Mouse (Mus musculus) adipose tissue, adult 10 weeks (tissue): ENCODE measurements around the gene Tbx6. TPM values are rescaled to one million over a fixed set of nuclear protein-coding genes. Genes with fewer than 3 reads are reported as not detected.

Experiments used
- polyA plus RNA-seq: library from polyadenylated mRNA; stranded (reverse); fragments of 350-450 nt; fragmentation: Illumina TruSeq; extraction: RNeasy Lipid Tissue Mini Kit (QIAGEN cat#74804); gene quantifications from one replicate; pipeline ENCODE4 v1.2.3, GENCODE M21; 2014; ENCODE audit warnings: low read depth, low replicate concordance

The Tbx6 gene
- polyA plus RNA-seq = 1.4 TPM

DNA sequence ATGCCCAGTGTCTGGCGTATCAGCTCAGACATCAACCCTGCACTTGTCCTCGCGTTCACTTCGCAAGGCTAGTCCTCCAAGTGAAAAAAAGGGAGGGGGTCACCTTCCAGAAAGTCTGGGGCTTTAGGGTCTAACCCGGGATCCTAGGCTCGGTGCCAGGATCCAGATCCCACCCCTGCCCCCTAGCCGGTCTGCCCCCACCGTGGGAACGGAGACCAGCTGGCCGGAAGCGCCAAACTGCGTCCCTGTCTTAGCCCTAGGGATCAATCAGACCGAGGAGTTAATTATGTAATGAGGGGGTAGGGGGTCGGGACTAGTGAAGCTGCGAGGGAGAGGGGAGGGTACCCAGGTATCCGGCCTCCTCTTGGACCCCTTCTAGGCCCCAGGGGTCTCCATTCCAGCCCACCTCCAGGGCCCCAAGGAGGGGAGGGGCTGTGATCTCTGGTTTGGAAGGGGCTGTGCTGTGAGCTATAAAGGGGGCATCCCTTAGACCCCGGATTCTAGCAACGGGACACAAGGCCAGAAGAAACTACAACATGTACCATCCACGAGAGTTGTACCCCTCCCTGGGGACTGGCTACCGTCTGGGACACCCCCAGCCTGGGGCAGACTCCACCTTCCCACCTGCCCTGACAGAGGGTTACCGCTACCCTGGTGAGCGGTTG lies at the start of gene Tbx6:
Gene Tbx6, plus strand, starts transcription at position 513 of the 665 bp plus-strand sequence.

DNA sequence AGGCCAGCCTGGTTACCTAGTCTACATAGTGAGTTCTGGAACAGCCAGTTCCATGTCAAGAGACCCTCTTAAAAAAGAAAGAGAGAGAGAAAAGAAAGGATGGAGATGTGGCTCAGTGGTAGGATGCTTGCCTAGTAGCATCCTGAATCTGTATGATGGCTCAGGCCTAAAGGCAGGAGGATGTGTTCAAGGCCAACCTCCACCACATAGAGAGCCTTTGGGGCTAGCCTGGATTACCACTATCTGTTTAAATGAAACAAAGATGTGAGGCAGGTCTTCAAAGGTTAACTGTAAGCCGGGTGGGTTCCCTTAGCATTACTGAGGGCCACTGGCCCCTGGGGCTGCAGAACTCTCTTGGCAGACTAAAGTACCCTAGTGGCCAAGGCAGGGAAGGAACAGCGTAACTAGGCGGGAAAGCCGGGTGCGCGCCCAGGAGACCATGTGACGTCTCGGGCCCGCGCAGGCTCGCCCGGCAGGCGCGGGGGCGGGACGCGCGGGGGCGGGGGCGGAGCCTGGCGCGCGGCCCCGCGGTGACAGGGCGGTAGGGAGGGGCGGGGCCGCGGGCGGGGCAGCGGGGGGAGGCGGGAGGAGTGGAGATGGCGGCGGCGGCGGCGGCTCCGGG lies 22.1 kb upstream of the Tbx6 start, which contains the start of gene Mapk3:
Gene Mapk3, plus strand, starts transcription at position 552 of the 622 bp plus-strand sequence.

DNA sequence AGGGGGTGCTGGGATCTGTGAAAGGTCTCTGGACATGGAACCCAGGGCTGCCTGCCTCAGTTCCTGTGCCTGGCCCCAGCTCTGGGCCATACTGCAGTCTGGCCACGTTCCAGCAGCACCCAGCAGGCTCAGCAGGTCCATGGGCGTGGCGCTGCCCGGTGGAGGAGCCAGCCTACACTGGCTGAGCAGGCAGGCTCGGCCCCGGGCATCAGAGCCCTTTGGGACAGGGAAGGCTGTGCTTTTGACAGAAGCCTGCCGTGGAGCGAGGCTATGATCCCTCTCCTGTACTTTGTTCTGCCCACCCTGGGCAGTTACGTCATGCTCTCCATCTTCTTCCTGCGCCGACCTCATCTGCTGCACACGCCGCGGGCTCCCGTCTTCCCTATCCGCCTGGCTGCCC lies 15.1 kb upstream of the Tbx6 start, which contains the start of gene Gdpd3:
Gene Gdpd3, plus strand, starts transcription at position 134 of the 400 bp plus-strand sequence.

DNA sequence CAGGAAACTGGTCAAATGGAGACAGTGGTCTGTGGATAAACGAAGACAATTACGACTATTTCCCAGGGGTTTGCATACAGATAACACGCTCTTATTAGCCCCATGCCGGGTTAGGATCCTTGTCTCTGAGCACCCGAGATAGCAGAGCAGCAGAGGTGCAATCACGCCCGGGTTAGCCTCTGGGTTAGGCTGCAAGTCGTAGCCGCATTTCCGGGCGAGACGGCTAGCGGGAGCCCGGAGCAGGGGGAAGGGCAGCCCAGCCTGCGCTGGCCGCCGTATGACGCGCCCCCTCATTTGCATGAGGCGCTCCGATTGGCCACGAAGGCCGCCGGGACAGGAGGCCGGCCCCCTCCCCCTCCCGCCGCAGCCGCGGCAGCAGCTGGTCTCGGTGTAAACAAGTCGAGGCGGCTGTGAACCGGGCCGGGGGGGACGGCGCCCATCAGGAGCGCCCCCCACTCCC lies 4.7 kb upstream of the Tbx6 start, which contains the start of gene Ypel3:
Gene Ypel3, plus strand, starts transcription at position 358 of the 460 bp plus-strand sequence.

GRCm38 (mm10) chr7:126791851-126792720 lies 10.8 kb downstream of the Tbx6 start, which contains the start of gene Ppp4c:
Ppp4c (minus strand) TSS chr7:126792496.

DNA sequence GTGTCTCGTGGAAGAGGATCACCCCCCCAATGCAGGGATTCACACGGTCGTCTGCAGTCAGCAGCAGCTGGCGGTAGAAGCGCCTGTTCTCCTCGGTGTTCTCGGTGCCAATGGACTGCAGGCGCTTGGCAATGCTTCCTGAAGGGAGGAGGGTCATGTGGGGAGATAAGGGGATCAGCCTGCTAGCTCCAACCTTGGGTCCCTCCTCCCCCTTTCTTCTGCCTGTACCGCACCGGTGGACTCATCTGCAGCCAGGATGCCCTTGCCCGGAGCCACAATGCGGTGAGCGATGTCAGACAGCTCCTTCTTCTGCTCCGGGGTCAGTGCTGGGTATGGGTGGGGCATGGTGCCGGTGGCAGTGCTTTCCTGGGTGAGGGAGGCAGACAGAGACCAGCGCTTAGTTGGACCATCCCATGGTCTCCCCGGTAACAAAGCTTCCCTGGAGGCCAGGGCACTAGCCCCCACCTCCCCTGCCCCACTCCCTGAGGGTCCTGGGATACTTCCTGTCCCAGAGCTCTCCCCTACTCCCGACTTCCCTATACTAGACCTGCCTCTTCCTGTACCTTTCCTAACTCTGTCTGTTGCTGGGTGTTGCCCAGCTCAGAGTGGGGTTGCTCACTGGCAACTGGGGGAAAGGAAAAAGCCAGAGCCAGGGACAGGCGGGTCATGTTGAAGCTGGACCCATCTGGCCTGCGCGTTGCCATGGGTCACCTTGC lies 16.3 kb downstream of the Tbx6 start, which contains the start of gene Fam57b:
Gene Fam57b, plus strand, starts transcription at position 258 of the 716 bp plus-strand sequence.

DNA sequence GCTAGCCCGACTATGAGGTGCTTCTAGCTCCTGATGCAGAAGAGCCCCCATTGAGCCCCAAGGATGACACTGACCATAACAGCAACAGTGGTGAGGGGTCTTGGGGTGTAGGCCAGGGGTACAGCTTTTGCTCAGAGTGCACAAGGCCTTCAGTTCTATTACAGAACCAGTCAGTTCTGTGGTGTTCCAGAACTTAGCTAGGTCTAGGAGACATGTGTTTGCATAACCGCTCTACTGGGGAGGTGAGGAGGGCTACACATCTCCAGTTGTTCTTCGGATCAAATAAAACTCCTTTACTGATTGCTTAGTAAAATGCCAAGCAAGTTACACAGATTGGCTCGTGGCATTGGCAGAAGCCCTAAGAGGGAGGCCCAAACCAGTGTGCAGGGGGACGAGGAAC lies 50.3 kb downstream of the Tbx6 start, which contains the start of gene 4930451I11Rik:
Gene 4930451I11Rik, minus strand, starts transcription at position 101 of the 400 bp plus-strand sequence.

Other genes with a start within 250 kb of the Tbx6 start
- gene Eif3c, start 215.1 kb upstream of the Tbx6 start, polyA plus RNA-seq = 119 TPM
- gene Apobr, start 196.5 kb upstream of the Tbx6 start, polyA plus RNA-seq = 34.2 TPM
- 55.2 TPM for gene Cln3, start 195.7 kb upstream of the Tbx6 start, polyA plus RNA-seq
- gene Il27, start 186.5 kb upstream of the Tbx6 start, polyA plus RNA-seq = 0.42 TPM
- 112 TPM for gene Nupr1, start 150.6 kb upstream of the Tbx6 start, polyA plus RNA-seq
- gene Sgf29, start 132.2 kb upstream of the Tbx6 start, polyA plus RNA-seq = 23.6 TPM
- 157 TPM for gene Sult1a1, start 105.1 kb upstream of the Tbx6 start, polyA plus RNA-seq
- 28.1 TPM for gene Bola2, start 86.1 kb upstream of the Tbx6 start, polyA plus RNA-seq
- gene Slx1b, start 85.7 kb upstream of the Tbx6 start, polyA plus RNA-seq = 15.2 TPM
- 29.4 TPM for gene Coro1a, start 73.7 kb upstream of the Tbx6 start, polyA plus RNA-seq
- 92.1 TPM for gene Mapk3, start 21.9 kb upstream of the Tbx6 start, polyA plus RNA-seq
- 3.7 TPM for gene Gdpd3, start 15.1 kb upstream of the Tbx6 start, polyA plus RNA-seq
- 135 TPM for gene Ypel3, start 4.5 kb upstream of the Tbx6 start, polyA plus RNA-seq
- gene Ppp4c, start 11.0 kb downstream of the Tbx6 start, polyA plus RNA-seq = 76.2 TPM
- gene Fam57b, start 16.2 kb downstream of the Tbx6 start, polyA plus RNA-seq = 5.7 TPM
- 1.2 TPM for gene 4930451I11Rik, start 50.2 kb downstream of the Tbx6 start, polyA plus RNA-seq
- not detected for gene Doc2a, start 65.9 kb downstream of the Tbx6 start, polyA plus RNA-seq
- gene Hirip3, start 80.5 kb downstream of the Tbx6 start, polyA plus RNA-seq = 20.1 TPM
- 32.6 TPM for gene Ino80e, start 80.9 kb downstream of the Tbx6 start, polyA plus RNA-seq
- gene Taok2, start 103.2 kb downstream of the Tbx6 start, polyA plus RNA-seq = 53.1 TPM
- 58.2 TPM for gene Tmem219, start 141.4 kb downstream of the Tbx6 start, polyA plus RNA-seq
- 12.5 TPM for gene Kctd13, start 147.4 kb downstream of the Tbx6 start, polyA plus RNA-seq
- 0.30 TPM for gene Asphd1, start 168.1 kb downstream of the Tbx6 start, polyA plus RNA-seq
- 1.5 TPM for gene Sez6l2, start 169.1 kb downstream of the Tbx6 start, polyA plus RNA-seq
- 96.0 TPM for gene Cdipt, start 194.4 kb downstream of the Tbx6 start, polyA plus RNA-seq
- gene Cdiptos, start 194.6 kb downstream of the Tbx6 start, polyA plus RNA-seq = 29.3 TPM
- 50.9 TPM for gene Mvp, start 233.1 kb downstream of the Tbx6 start, polyA plus RNA-seq
- 1.6 TPM for gene Pagr1b, start 235.0 kb downstream of the Tbx6 start, polyA plus RNA-seq
- gene Pagr1a, start 235.9 kb downstream of the Tbx6 start, polyA plus RNA-seq = not detected
- gene Gm42742, start 239.6 kb downstream of the Tbx6 start, polyA plus RNA-seq = 26.3 TPM
- gene Prrt2, start 239.7 kb downstream of the Tbx6 start, polyA plus RNA-seq = 2.7 TPM
- gene Maz, start 245.6 kb downstream of the Tbx6 start, polyA plus RNA-seq = 78.3 TPM